Mouse (Mus musculus) CD4-positive, CD25-positive, alpha-beta regulatory T cell, adult 9 weeks (primary cell): ENCODE results near the gene Chchd6. TPM values are rescaled to one million over a fixed set of nuclear protein-coding genes. Genes with fewer than 3 reads are reported as not detected.

Experiments used
- polyA plus RNA-seq: library from polyadenylated mRNA; unstranded; fragments of 100-300 nt; shearing (Covaris generic); gene quantifications from one replicate; pipeline ENCODE4 v1.2.1, GENCODE M21; 2017

Gene Chchd6
- polyA plus RNA-seq: 5.9 TPM

DNA sequence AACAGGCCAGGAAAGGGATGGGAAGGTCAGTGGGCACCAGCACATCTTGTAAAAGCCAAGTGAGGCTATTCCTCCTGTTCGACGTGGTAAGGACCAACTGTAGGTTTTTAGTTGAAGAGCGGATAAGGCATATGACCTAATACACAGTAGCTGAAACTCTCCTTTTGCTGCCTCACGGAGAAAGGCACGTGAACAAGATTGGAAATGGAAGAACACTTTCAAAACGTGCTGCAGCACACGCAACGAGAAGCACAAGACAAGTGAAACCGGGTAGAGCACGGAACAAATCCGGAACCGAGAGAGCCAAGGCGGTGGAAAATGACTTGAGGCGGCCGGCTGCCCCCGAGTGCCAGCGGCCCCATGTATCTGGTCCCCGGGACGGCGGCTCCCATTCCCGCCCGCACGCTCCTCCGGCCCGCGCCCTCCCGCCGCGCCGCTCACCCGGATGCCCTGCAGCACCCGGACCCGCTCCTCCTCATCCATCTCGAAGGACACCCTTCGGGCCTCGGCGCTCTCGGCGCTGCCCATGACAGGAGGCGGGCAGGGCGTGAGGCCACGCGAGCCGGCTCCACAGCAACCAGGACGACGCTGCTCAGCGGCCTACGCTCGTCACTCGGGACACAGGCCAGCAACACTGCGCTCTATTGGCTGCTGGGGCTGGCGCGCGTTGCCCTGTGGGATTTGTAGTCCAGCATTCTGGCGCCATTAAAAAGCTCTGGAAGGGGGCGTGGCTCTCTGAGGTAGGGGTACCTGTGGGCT is at the start of gene Chchd6:
Chchd6 (minus strand) TSS at position 635 of the 759 bp plus-strand sequence.

DNA sequence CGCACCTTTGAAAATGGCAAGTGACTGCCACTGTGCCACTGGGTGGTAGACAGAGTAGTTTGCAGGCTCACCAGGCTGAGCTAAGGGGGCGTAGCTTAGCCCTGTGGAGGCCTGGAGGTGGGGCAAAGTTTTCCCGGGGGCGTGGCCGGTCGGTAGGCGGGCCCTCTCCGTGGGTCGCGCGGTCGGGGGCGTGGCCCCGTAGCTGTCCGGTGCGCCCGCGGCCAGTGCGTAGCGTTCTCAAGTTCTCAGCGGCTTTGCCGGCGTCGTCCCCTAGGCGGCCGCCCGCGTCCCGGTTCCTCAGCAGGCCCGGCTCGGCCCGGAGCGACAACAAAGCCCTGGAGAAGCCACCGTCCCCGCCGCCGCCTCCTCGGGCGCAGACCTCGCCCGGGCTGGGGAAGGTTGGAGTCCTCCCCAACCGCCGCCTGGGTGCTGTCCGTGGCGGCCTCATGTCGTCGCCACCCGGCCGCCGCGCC is 48.4 kb upstream of the Chchd6 start, which contains the start of gene Txnrd3:
Txnrd3 (plus strand) TSS at position 191 of the 473 bp plus-strand sequence.

DNA sequence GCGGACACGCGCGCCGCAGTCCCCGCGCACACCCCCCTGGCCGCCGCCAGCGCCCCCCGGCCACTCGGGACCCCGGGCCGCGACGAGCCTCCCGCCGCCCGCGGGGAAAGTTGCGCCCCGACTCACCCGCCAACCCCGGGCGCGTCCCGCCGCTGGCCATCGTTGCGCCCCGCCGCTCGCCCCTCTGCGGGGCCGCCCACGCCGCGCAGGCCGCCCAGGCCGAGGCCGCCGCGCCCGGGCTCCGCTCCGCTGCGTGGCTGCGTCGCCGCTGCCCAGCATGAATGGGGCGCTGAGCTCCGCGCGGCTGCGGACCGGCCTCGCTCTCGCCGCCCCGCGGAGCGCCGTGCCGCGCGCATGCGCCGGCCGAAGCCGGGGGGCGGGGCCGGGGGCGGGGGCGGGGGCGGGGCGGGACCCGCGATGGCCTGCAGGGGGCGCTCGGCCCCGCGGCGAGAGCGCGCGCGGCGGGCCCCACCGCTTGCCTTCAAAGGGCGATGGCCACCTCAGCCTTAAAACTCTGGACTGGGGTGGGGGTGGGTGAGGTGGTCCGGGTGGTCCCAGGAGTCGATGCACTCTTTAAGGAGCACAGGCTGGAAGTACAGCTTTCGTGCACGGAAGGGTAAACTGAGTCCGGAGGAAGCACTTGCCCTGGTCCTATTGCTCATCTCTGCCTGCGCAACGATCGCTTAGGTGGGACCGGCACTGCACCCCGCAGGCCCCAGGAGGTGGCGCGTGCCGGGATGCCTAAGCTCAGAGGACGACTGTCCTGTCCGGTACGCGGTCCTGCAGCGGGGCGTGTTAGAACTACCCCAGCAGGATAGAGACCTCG is 233.0 kb downstream of the Chchd6 start, which contains the start of gene Plxna1:
Plxna1 (minus strand) TSS at position 340 of the 826 bp plus-strand sequence.

Other genes starting within 250 kb of the Chchd6 start
- 1.4 TPM for gene Plxna1, start 233.0 kb downstream of the Chchd6 start, polyA plus RNA-seq
- 1.2 TPM for gene Txnrd3, start 48.3 kb upstream of the Chchd6 start, polyA plus RNA-seq
- gene Vmn1r40, start 111.9 kb upstream of the Chchd6 start, polyA plus RNA-seq: not detected
- not detected for gene Vmn1r41, start 145.1 kb upstream of the Chchd6 start, polyA plus RNA-seq